Mouse (Mus musculus) adrenal gland, postnatal 14 days (tissue): ENCODE measurements around the gene Ugt2b37. TPM values are rescaled to one million over a fixed set of nuclear protein-coding genes. Genes with fewer than 3 reads are reported as not detected.
"Not testable (repeated sequence)": the region's sequence is repeated elsewhere in the genome, so short reads cannot be mapped to it uniquely, and the experiment has no call there.

Experiments
- DNase-seq: peaks from one replicate; pipeline ENCODE4 v3.0.0; 2021; ENCODE audit warnings: mixed read lengths
- long read RNA-seq, 2 experiments: library from polyadenylated mRNA; stranded (forward); transcript quantifications; one replicate each; pipeline ENCODE4 v2.0.0; 2021
- total RNA-seq: library from RNA; stranded (reverse); gene quantifications from 2 replicates; pipeline ENCODE4 v1.2.3, GENCODE M21; 2021

Ugt2b37 gene
- total RNA-seq: 0.74 TPM in 1 of 2 replicates, not detected in the other
- long read RNA-seq, experiment 1: 0 reads
- long read RNA-seq, experiment 2: 0 reads

GRCm38 (mm10) chr5:87254676-87255075 is at the start of gene Ugt2b37:
Gene Ugt2b37, minus strand, starts transcription at chr5:87254804.
- DNase-seq: not testable (repeated sequence)

- DNase-seq: not testable (repeated sequence)
Observed at GRCm38 (mm10) chr5:87286180-87286579, 31.6 kb upstream of the Ugt2b37 start.

GRCm38 (mm10) chr5:87275986-87276385 is 21.4 kb upstream of the Ugt2b37 start:
- DNase-seq: not testable (repeated sequence)

- DNase-seq: no peak
Observed at GRCm38 (mm10) chr5:87275581-87275980, 21.0 kb upstream of the Ugt2b37 start.

GRCm38 (mm10) chr5:87255831-87256230 is 1.2 kb upstream of the Ugt2b37 start:
- no peak for DNase-seq

GRCm38 (mm10) chr5:87242140-87242539 is 12.5 kb downstream of the Ugt2b37 start:
- not testable (repeated sequence) for DNase-seq

GRCm38 (mm10) chr5:87196430-87196829 is 58.2 kb downstream of the Ugt2b37 start:
- not testable (repeated sequence) for DNase-seq

Other genes with a start within 250 kb of the Ugt2b37 start
- 3.0 and 47.7 TPM in 2 replicates for gene Ugt2b36, start 162.2 kb downstream of the Ugt2b37 start, total RNA-seq
- gene Ugt2b5, start 114.5 kb downstream of the Ugt2b37 start, total RNA-seq: 0.38 and 15.4 TPM in 2 replicates
- gene Ugt2a3, start 82.4 kb upstream of the Ugt2b37 start, total RNA-seq: 5.0 TPM in 1 of 2 replicates, not detected in the other
- gene Ugt2b38, start 169.4 kb upstream of the Ugt2b37 start, total RNA-seq: 0.41 TPM in 1 of 2 replicates, not detected in the other
- not detected in 2 replicates for gene Ugt2a2, start 227.5 kb upstream of the Ugt2b37 start, total RNA-seq
- not detected in 2 replicates for gene Gm43638, start 232.0 kb upstream of the Ugt2b37 start, total RNA-seq
- gene Ugt2a1, start 236.1 kb upstream of the Ugt2b37 start, total RNA-seq: not detected in 2 replicates